Mouse (Mus musculus) MEL-GATA-1-ER (cell line): ENCODE data around the gene Man1c1.

Source experiments
- DNase-seq: peaks from one replicate; pipeline ENCODE4 v3.0.0-alpha.2; 2012; ENCODE audit warnings: low read depth; ENCODE audit errors: extremely low read depth

The Man1c1 gene

GRCm38 (mm10) chr4:134644410-134644809 lies 59.7 kb downstream of the Man1c1 start:
- DNase-seq = no peak

GRCm38 (mm10) chr4:134641711-134642516 lies 62.2 kb downstream of the Man1c1 start:
- no peak for DNase-seq

DNA sequence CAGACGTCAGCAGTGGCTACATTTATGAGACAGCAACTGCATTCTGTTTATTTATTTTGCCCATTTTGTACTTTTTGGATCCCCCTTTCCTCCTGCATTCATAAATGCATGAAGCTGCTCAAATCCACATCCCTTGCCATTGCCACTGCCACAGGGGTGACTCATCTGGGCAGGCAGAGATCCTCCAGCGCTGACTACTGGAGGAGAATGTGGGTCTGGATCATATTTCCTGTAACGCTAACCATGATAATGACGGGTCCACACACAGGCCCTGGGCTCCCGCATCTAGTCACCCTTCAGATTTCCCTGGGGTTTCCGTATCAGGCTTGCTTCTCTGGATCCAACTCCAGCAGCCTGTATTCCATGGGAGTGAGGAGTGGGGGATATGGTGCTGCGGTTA lies 64.8 kb downstream of the Man1c1 start:
- no peak for DNase-seq

GRCm38 (mm10) chr4:134638111-134638550 lies 66.0 kb downstream of the Man1c1 start:
- DNase-seq = no peak

DNA sequence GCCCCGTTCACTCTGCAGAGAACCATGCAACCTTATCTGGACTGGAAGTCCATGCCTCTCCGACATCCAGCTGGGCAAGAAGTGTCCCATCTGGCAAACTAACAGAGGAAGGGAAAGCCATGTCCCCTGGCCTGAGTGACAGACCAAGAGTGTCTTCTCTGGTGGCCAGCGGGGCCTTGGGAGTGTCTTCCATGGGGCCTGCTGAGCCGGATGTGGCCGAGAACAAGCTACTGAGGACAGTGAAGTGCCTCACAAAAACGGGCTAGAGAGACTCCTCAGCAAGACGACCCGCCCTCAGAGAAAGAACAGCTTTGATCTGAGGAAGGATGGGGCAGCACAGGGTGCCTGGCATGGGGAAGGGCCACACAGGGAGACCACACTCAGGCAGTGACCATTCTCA lies 67.7 kb downstream of the Man1c1 start:
- no peak for DNase-seq

- DNase-seq = no peak
Measured at GRCm38 (mm10) chr4:134634001-134634400, 70.1 kb downstream of the Man1c1 start.

DNA sequence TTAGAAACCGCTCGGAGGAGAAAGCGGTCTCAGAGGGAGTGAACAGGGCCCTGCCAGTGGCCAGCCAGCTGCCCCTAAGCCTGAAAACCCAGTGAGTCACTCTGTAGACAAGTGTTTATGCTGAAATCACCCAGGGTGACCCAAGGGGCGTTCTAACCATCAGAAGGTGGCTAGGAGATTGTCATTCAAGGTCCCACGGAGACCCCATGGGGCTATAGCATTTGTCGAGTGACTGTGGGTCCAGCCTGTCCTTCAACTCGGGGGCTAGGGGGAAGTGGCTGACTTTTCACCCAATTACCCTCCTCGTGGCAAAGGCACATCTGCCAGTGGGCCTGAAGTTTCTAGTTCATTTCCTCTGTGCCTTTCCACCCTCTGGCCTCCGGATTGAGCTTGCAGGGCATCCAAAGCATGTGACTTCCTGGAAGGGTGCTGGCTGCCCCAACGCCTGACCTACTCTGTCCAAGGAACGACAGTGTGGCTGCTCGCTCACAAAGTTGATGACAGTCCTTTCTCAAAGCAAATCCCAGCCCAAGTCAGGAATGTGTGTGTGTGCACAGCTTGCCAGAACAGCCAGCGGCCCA lies 71.9 kb downstream of the Man1c1 start:
- no peak for DNase-seq

DNA sequence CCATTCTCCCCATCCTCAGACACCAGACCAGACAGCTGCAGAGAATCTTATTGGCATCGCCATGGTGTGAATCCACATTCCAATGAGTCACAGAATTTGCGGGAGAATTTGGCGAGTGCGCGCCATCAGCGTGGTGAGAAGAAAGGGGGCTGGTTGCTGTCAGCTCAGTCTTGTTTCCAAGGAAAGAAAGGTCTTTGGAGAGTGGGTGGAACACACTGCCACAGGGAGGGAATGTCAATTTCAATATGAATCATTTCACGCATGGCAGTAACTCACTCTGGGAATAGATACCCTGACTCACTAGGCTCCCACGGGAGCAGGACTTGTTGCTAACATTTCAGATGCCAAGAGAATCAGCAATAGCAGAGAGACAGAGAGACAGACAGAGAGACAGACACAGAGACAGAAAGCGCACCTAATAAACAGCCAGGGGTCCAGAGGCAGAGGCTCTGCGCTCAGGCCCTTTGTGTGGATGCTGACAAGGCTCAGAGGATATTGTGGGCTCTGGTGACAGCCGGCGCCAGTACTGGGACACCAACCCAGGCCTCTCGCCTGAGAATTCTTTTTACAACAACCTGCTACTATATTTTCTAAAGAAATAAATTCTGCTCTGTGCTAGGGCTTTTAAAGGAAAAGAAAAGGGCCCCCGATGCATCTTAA lies 72.5 kb downstream of the Man1c1 start:
- DNase-seq = no peak

DNA sequence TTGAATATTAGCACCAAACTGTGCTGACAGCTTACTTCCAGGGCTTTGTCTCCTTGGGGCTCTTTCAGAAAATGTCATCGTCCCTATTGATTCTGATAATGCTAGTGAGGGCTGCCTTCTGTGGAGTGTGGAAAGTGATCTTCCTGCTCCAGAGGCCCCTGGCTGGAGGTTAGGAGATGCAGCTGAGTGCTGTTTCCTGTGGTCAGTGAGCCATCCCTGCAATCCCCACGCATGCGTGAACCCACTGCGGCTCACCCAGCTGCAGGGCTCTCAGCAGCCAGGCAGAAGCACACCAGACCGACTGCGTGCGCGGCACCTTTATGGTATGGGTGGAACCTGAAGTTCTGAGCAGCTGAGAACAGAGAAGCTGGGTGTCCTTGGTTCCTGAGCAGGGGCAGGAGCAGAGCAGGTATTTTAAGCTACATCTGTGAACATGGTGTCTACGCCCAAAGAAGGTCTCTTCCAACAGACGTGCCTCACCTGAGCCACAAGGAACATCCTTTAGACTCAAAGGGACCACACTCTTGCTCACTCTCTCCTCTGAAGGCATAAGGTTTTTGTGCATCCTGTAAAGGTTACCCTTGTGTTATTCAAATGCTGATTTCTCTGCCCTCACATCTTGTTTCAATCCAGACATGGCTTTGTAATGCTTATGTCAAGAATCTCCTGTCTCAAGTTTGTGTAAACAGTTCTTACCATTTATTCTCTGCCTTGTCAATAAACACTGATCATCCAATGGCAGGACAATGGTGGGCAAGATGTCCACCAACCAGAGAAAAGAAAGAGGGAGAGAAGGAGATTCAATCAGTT lies 75.3 kb downstream of the Man1c1 start:
- DNase-seq = no peak

- DNase-seq = no peak
Measured at GRCm38 (mm10) chr4:134628058-134628457, 76.0 kb downstream of the Man1c1 start.

DNA sequence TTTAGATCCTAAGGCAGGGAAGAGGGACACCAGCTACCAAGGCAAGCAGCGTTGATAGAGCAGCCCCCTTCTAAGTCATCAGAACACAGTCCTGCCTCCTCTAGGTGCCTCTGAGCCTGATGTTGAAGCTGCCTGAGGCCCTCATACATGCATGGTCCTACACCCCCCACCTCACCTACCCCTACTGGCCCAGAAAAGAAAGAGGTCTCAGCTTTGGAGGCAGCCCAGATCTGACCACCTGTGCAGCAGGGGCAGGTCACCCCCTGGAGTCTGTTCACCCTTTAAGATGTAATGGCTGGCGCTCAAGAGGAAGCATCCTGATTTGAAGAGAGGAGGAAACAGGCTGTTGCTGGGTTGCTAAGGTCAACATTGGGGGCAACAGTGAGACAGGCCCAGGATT lies 77.2 kb downstream of the Man1c1 start:
- DNase-seq = no peak

DNA sequence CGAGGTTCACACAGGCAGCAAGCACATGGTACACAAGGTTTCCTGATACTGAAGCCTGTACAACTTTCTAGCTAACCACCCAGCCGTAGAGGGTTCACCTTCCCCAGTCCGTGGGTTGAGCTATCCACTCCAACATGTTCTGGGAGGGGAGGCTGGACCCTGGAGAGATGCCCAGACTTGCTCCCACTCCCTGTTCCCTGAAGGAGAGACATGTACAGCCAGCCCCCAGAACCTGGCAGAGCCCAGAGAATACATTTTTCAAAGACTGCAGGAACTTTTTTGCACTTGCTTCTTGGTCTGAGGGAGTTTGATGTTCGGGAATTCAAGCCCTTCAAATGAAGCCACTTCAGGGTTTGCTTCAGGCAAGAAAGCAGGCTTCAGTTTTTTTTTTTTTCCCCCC lies 77.7 kb downstream of the Man1c1 start:
- DNase-seq = no peak

GRCm38 (mm10) chr4:134624109-134624862 lies 79.8 kb downstream of the Man1c1 start:
- DNase-seq = no peak

- no peak for DNase-seq
Measured at GRCm38 (mm10) chr4:134621695-134622094, 82.4 kb downstream of the Man1c1 start.

GRCm38 (mm10) chr4:134620246-134620645 lies 83.8 kb downstream of the Man1c1 start:
- no peak for DNase-seq

GRCm38 (mm10) chr4:134619489-134619870 lies 84.6 kb downstream of the Man1c1 start:
- no peak for DNase-seq

GRCm38 (mm10) chr4:134618810-134619488 lies 85.1 kb downstream of the Man1c1 start:
- no peak for DNase-seq

DNA sequence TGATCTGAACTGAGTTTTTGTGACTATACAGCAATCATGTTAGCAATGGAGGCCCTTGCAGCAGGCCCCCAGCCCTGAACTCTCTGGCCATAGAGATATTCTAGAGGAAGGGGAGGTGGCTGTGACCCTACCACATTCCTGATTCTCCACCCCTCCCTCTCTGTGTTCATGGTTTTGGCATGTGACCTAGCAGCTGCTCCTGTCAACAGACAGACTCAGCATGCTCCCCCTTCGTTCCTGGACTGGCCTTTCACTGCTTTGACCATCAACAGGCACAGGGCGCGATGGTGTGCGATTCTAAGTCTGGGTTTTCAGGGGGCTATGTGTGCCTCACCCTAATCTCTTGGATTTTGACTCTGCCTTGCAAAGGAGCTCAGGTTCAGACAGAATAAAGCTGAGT lies 86.3 kb downstream of the Man1c1 start:
- no peak for DNase-seq

DNA sequence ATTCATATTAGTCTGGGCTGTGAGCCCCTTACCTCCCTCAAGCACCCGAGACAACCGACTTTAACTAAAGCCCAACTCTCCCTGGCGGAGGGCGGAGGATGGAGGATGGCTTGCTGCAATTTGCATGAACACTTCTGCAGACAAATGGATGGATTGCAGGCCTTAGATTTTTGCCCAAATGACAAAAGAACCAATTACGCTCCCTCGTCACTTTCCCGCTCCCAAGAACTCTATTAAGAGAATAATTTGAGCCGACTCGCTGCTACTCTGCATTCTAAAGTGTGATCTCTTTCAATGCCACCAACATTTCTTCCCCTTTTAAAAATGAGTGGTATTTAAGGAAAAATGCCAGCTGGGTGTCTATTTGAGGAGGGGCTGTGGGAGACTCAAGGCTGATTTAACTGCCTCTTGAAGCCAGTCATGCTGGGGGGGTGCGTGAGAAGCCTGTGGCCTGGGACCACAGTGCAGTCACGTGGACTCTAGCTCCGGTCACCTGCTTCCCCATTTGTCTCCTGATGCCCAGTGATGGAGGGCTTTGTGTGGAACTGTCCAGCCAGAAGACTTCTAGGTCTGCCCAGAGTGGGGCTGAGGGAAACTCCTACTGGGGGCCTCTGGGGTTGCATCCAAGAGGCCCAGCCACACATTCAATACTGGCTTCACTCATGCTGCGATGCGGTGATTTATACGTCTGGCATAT lies 88.0 kb downstream of the Man1c1 start:
- no peak for DNase-seq
